Mouse (Mus musculus) heart, postnatal 14 days (tissue): Measurements from ENCODE around the gene Plcg1. TPM values are rescaled to one million over a fixed set of nuclear protein-coding genes. Genes with fewer than 3 reads are reported as not detected.

Experiments
- DNase-seq, 2 experiments: peaks; one replicate each; pipeline ENCODE4 v3.0.0; 2021 to 2022
- intact Hi-C: fragments of 180-260 bp; cut with DNase I; formaldehyde crosslinking; loops from one replicate; pipeline ENCODE4 v1.15.1; 2025
- total RNA-seq, 2 experiments: library from RNA; stranded (reverse); gene quantifications; 2 replicates each; pipeline ENCODE4 v1.2.3; 2021

Plcg1 gene
- total RNA-seq, 2 experiments from 2014 or later: 85.7 to 94.4 TPM

DNA sequence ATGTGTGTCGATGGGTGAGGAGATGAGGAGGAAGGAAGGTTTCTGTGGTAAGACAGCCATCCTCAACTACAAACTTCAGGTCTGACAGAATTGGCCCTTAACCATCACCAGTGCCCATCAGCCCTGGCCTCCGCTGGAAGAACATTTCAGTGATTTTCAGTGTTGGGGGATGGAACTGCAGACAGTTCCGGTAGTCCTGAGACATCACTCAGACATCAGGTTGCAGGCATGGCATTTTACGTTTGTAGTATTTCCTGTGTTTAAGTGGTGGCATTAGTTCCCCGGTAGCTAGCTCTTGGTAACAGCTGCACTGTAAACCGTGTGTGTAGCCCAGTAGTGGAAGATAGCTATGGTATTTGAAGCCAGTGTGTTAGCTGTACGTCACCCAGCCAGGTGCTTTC lies 2.0 kb downstream of the Plcg1 start:
- DNase-seq: no peak
- intact Hi-C loops: loop anchor here (2.0 kb wide), 1 partner anchor 28 kb away; no protein-coding TSS in a partner anchor

GRCm38 (mm10) chr2:160734331-160734730 lies 3.2 kb downstream of the Plcg1 start:
- no peak for DNase-seq
- intact Hi-C loops: no loop called here

DNA sequence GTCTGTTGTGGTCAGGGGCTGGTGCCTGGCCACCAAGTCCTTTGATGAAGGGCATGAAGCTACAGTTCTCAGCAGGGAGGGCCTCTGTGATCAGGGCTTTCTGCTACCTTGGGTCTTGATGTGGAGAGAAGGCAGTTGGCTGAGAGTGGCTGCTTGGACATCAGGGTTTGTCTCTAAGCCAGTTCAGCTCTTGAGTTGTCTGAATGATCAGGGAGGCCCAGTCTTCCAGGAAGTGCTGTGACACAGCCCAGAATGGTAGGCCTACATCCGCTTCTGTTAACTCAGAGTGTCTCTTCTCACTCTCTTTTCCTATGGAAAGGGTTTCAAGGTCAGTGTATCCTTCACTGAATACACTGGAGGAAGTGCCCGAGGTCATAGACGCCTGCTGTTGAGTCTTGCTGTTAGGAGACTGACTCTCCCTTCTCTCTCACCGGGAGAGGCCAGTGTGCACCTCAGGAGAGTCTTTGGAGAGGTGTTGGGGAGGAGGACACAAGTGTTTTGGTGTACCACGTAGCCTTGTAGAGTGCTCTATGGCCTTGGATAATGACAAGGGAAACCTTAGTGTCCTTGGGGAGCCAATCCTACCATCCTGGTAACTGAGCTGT lies 4.7 kb downstream of the Plcg1 start:
- intact Hi-C loops: no loop called here
- no peak for DNase-seq

- intact Hi-C loops: no loop called here
- DNase-seq: no peak
Observed at GRCm38 (mm10) chr2:160736466-160736865, 5.4 kb downstream of the Plcg1 start.

- DNase-seq: no peak
- intact Hi-C loops: no loop called here
Observed at GRCm38 (mm10) chr2:160738354-160738753, 7.3 kb downstream of the Plcg1 start.

- DNase-seq: no peak
- intact Hi-C loops: no loop called here
Observed at GRCm38 (mm10) chr2:160739647-160740356, 8.7 kb downstream of the Plcg1 start.

DNA sequence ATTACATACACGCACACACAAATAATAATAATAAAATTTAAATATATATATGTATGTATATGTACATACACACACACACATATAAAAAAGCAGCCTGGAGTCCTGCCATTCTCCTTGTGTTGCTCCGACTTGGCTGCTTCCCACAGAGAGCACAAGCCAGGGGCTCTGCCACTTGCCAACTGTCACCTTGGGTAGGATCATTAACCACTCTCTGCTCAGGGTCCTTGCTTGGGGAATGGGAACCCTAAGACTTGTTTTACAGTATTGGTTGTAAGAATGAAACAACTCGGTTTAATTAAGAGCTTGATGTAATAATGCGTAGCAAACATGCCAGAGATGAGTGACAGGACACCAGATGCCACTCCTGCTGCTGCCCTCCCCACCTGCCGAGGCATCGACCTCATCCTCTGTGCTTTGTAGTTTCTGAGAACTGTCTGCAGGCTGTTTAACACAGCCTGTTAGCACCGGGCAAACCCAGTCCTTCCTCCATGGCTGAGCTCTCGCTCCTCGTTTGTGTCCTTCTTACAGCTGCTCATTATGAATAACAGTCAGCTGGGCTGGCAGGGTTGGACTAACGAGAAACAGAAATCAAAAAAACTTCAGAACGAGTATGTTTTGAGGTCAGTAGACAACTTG lies 9.5 kb downstream of the Plcg1 start:
- no peak for DNase-seq

GRCm38 (mm10) chr2:160741580-160741979 lies 10.5 kb downstream of the Plcg1 start:
- intact Hi-C loops: no loop called here
- DNase-seq: no peak

More for the DNA sequence above, 9.5 kb downstream of the Plcg1 start:
- intact Hi-C loops: no loop called here

DNA sequence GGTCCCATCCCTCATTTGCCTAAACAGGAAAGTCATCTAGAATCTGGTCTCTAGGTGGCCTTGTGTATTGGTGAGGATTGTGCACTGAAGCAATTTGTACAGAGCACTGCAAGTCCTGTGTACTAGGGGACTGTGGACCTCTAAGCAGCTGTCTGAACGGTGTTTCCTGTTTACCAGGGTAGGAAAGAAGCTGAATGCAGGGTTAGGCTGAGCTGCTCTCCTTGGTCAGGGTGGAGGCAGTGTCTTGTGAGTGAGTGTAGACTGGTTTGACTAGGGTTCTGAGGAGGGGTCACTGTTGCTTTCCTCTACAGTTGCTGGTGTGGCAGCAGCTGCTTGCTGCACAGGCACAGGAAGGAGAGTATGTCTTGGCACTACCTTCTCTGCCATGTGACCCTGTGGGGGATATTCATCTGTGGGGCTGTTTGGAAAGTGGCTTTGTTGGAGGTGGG lies 11.1 kb downstream of the Plcg1 start:
- DNase-seq: no peak
- intact Hi-C loops: no loop called here

DNA sequence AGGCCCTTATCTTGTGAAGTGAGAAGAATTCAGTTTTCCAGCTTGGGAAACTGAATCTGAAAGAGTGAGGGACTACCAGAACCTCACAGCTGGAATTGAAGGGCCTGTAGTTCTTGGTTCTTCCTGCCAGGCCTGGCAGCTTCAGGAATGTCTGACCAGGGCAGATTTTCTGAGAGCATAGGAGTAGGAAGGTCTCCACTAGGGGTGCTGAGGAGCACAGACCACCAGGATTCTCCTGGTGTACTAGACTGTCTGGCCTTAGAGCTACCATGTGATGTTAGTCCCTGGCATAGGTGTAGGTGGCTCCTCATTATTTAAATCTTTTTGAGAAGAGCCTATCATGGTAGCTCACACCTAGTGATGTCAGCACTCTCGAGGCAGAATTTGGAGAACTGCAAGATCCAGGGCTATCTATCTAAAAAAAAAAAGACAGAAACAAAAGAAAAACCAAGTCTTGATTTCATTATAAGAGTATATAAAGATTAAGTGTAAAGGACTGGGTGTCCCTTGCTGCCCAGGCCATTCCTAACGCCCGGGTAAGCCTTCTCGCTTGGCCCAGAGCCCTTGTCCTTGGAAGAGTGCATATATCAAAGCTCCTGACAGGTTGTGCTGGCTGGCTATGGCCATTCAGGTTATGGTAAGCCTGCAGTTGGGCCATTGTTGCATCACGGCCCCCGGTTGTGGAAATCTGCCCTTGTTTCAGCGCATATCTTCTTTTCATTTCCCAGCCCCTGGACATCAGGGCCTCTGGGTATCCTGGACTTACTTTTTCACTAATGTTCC lies 13.1 kb downstream of the Plcg1 start:
- peak; percentile 80 to 88 for DNase-seq
- intact Hi-C loops: no loop called here

- DNase-seq: no peak
Observed at GRCm38 (mm10) chr2:160744823-160745210, 13.7 kb downstream of the Plcg1 start.

DNA sequence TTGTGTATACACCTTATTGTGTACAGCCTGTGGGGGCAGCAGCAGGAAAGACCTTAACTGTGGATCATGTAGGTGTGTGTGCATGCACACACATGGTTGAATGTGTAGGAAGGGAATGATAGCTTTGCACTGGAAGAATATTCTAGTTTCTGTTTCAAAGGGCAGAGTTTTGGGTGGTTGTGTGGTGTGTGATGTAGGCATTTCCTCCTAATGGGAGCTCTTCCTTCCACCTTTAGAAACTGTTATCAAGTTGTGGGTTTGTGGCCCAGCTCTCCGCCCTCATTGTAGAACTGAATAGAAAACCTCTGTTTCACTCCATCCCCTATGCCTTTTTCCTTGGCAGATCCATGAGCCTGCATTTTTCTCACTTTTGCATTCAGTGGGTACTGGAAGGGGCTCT lies 14.4 kb downstream of the Plcg1 start:
- intact Hi-C loops: no loop called here
- no peak for DNase-seq

More at GRCm38 (mm10) chr2:160744823-160745210, 13.7 kb downstream of the Plcg1 start:
- intact Hi-C loops: no loop called here

GRCm38 (mm10) chr2:160746637-160747036 lies 15.5 kb downstream of the Plcg1 start:
- intact Hi-C loops: no loop called here
- no peak for DNase-seq

DNA sequence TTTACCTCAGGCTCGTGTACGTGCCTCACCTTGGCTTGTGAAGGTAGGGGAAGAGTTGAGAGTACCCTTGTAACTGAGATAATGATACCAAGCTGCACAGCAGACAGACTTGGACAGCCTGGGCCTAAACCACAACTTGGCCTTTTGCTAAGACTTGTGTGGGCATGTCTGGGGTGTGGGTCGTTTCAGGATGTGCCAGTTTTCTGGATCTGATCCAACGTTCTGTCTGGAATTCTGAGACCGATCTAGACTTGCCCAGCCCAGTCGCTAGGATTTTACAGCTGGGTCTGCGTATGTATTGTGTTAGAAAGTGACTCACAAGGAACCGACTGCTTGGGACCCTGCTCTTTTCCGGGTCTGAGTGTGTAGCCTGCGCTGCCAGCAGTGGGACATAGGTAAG lies 16.0 kb downstream of the Plcg1 start:
- intact Hi-C loops: no loop called here
- no peak for DNase-seq

DNA sequence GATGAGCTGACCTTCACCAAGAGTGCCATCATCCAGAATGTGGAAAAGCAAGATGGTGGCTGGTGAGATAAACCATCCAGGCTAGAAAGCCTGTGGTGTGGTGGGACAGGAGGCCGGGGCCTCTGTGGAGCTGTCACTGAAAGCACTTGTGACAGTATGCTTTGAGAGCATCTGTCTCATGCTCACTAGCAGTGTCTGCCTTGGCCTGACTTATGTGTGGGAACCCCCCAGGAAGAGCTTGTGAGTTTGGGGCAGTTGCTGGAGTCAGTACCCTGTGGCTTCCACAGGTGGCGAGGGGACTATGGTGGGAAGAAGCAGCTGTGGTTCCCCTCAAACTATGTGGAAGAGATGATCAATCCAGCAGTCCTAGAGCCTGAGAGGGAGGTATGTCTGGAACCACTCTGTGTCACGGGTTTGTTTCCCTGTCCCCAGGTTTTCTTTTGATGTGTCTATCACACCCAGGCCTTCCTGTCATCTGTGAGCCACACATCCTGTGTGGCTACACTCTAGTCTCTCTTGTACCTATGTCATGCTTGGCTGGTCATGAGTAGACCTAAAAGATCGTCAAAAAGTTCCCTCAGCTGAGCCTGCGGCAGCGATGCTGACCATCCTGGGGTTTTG lies 25.6 kb downstream of the Plcg1 start:
- no peak for DNase-seq
- intact Hi-C loops: no loop called here

DNA sequence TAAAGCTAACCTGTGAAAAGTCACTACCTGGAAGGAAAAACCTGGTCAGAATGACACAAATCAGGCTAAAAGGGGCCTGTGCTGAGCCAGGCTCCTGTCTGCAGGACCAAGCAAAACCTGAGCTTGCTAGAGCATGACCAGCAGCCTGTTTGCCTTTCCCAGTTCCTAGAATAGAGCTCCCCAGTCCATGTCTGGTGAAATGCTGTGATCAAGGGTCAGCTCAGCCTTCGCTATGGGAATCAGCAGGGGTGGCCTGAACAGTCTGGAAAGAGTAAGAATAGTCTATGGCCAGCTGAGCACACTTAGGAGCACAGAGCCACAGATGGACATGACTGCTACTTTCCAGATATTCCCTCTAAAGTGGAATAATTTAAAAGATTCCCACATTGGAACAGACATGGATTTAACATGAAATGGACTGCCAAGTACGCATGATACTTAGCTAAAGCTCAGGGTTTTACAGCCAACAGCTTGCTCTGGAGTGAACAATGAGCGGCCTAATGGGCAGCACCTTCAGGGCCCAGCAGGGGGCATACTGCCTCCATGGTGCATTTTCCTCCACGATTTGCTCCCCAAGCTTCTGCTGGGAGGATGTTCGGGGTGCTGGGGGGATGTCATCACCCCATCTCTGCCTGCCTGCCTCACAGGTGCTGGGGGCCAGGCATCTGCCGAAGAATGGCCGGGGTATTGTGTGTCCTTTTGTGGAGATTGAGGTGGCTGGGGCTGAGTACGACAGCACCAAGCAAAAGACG lies 29.5 kb downstream of the Plcg1 start:
- peak; percentile 56 to 67 for DNase-seq
- intact Hi-C loops: loop anchor here (2.0 kb wide), 2 partner anchors 28 to 126 kb away; no protein-coding TSS in a partner anchor

- DNase-seq: no peak
- intact Hi-C loops: no loop called here
Observed at GRCm38 (mm10) chr2:160763816-160764215, 32.7 kb downstream of the Plcg1 start.

DNA sequence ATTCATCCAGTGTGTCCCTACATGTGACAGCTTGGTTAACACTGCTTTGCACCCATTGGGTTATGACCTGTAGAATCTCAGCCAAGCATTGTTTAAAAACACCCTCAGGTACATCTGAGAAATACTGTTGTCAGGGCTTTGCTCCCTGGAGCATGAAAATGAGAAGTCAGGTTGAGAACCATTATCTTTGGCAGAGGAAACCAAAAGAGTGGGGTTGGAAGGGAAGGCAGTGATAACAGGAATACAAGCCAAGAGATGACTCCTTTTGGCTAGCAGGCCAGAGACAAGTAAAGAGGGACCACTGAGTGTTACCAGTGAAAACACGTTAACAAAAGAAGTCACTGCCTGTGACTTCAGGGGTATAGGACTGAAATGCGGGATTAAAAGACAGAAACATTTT lies 33.3 kb downstream of the Plcg1 start:
- intact Hi-C loops: no loop called here
- DNase-seq: no peak

DNA sequence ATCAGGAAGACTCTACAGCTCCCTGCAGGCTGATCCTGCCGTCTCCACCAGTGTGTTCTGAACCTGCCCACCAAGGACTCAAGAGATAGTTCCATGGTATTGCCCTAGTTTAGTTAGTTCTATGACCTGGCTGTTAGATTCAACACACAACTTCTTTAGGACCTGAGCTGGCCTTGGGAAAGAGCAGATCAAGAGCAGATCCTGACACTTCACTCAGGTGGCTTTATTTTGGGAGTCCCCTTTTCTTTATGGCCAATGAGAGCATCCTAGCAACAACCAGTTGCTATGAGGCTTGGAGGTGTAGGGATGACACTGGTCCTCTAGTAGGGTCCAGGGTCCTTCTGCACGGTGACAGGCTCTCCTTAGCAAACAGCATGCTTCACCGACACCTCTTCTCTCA lies 34.0 kb downstream of the Plcg1 start:
- intact Hi-C loops: no loop called here
- DNase-seq: no peak

DNA sequence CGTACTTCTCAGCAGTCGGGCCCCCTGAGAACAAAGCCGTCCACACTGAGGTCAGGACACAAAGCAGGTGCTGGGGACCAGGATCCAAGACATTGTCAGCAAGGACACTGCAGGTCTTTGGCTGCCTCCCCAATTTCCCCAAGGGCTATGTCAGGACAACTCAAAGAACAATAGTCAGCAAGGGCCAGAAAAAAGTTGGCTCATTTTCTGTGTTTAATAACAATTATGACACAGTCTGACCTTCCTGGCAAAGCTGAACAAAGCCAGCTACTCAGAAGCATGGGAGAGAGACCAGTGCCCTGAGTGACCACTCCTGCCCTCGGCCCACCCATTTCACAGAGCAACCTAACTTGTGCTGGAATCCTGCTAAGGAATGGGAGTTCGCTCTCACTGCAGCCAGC lies 35.3 kb downstream of the Plcg1 start:
- DNase-seq: peak; percentile 80 to 83
- intact Hi-C loops: loop anchor here (2.0 kb wide), 1 partner anchor 26 kb away; no protein-coding TSS in a partner anchor
